Mouse (Mus musculus) G1E (cell line): ENCODE data around the gene Gm17571. TPM values are rescaled to one million over a fixed set of nuclear protein-coding genes. Genes with fewer than 3 reads are reported as not detected.

ENCODE experiments used
- ATAC-seq: 2 replicates; pipeline ENCODE4 v1.8.0; 2016; ENCODE audit warnings: mild to moderate bottlenecking; ENCODE audit not compliant: insufficient number of reproducible peaks, poor library complexity, low FRiP score, severe bottlenecking; ENCODE audit errors: extremely low read depth
- DNase-seq: peaks from one replicate; pipeline ENCODE4 v3.0.0; 2012; ENCODE audit warnings: low spot score
- H3K27me3 ChIP-seq: 2 replicates; pipeline ENCODE4 v1.6.1; 2012; ENCODE audit warnings: mild to moderate bottlenecking, low read length, inconsistent platforms; ENCODE audit not compliant: insufficient read depth
- H3K36me3 ChIP-seq: replicated peaks from 2 replicates; pipeline ENCODE3; 2012; ENCODE audit warnings: mild to moderate bottlenecking, inconsistent platforms
- H3K4me1 ChIP-seq: 2 replicates; pipeline ENCODE4 v1.6.1; 2012; ENCODE audit warnings: low read depth, low read length, inconsistent platforms, mixed read lengths; ENCODE audit not compliant: insufficient read depth
- H3K4me3 ChIP-seq: 2 replicates; pipeline ENCODE4 v1.5.1; 2012; ENCODE audit warnings: low read depth, mild to moderate bottlenecking, inconsistent platforms, low read length, moderate library complexity, mixed read lengths
- H3K9me3 ChIP-seq: replicated peaks from 2 replicates; pipeline ENCODE4 v1.6.1; 2012; ENCODE audit warnings: inconsistent platforms
- CTCF ChIP-seq: IDR thresholded peaks from 2 replicates; pipeline ENCODE4 v1.5.1; 2012; ENCODE audit warnings: low read depth, low read length, inconsistent platforms, mixed read lengths
- GATA1 ChIP-seq: IDR thresholded peaks from 2 replicates; pipeline ENCODE4 v1.6.1; 2012; ENCODE audit warnings: borderline replicate concordance, low read length, inconsistent platforms, mixed read lengths
- GATA2 ChIP-seq: IDR thresholded peaks from 2 replicates; pipeline ENCODE4 v1.6.1; 2012; ENCODE audit warnings: low read depth, low read length, inconsistent platforms, borderline replicate concordance
- POLR2AphosphoS5 ChIP-seq: IDR thresholded peaks from 2 replicates; pipeline ENCODE4 v1.6.1; 2012; ENCODE audit warnings: low read depth, low read length, inconsistent platforms; ENCODE audit not compliant: insufficient replicate concordance
- TAL1 ChIP-seq: conservative IDR thresholded peaks from 2 replicates; pipeline ENCODE4 v1.6.1; 2012; ENCODE audit warnings: low read depth, low read length, inconsistent platforms, mixed read lengths
- polyA plus RNA-seq: library from polyadenylated mRNA; stranded (reverse); fragments of >175 nt; gene quantifications from 2 replicates; pipeline ENCODE4 v1.2.3, GENCODE M21; 2012
- total RNA-seq, 2 experiments: library from RNA; stranded (forward) in 1 of 2; stranded (reverse) in 1 of 2; fragments of 200-1000 nt in 1 of 2; fragments of >200 nt in 1 of 2; fragmentation: Nextera tagmentation in 1 of 2; gene quantifications; 2 replicates each; pipeline ENCODE4 v1.2.3; 2014 to 2017

The Gm17571 gene
- total and polyA plus RNA-seq, 3 experiments: not detected

GRCm38 (mm10) chr9:13468778-13469177 is 22.2 kb upstream of the Gm17571 start:
- DNase-seq (no peak), ATAC-seq (no peak)
- TF ChIP-seq CTCF: no peak
- no peak for TF ChIP-seq GATA2
- no peak for TF ChIP-seq GATA1
- no peak for TF ChIP-seq TAL1
- TF ChIP-seq POLR2AphosphoS5: no peak

DNA sequence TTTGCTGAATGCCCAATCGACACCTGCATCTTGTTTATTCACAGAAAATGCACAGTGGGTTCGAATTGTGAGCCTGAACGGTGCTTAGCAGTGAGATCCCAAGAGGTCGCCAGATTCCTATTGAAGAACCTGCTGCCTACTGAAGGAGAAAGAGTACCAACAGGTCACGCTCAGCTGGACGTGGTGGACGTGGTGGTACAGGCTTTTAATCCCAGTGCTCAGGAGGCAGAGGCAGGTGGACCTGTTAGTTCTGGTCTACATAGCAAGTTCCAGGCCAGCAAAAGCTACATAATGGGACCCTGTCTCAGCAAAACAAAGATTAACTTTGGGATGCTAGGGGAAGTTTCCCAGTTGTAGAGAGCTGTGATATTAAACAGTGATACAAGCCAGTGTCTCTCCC is 21.2 kb upstream of the Gm17571 start:
- no peak for ATAC-seq

More at GRCm38 (mm10) chr9:13468778-13469177, 22.2 kb upstream of the Gm17571 start:
- no peak overlapping the region for H3K4me3 ChIP-seq
- no peaks in the 10 kb centered on the region for H3K9me3 ChIP-seq
- no peaks in the 10 kb centered on the region for H3K4me1 ChIP-seq
- no peaks in the 10 kb centered on the region for H3K36me3 ChIP-seq
- no peaks in the 10 kb centered on the region for H3K27me3 ChIP-seq

GRCm38 (mm10) chr9:13466816-13467215 is 20.3 kb upstream of the Gm17571 start:
- no peak for TF ChIP-seq TAL1
- TF ChIP-seq GATA2: no peak
- no peak for TF ChIP-seq POLR2AphosphoS5
- TF ChIP-seq GATA1: no peak
- TF ChIP-seq CTCF: no peak
- H3K4me1 ChIP-seq: no peaks in the 10 kb centered on the region

More for the DNA sequence above, 21.2 kb upstream of the Gm17571 start:
- no peak for DNase-seq
- Histone ChIP-seq H3K9me3 (no peaks in the 10 kb centered on the region), H3K36me3 (no peaks in the 10 kb centered on the region), H3K4me3 (no peak overlapping the region), H3K27me3 (no peaks in the 10 kb centered on the region), H3K4me1 (no peaks in the 10 kb centered on the region)
- TF ChIP-seq POLR2AphosphoS5: no peak
- no peak for TF ChIP-seq CTCF
- TF ChIP-seq GATA2: no peak
- TF ChIP-seq TAL1: no peak
- TF ChIP-seq GATA1: no peak

DNA sequence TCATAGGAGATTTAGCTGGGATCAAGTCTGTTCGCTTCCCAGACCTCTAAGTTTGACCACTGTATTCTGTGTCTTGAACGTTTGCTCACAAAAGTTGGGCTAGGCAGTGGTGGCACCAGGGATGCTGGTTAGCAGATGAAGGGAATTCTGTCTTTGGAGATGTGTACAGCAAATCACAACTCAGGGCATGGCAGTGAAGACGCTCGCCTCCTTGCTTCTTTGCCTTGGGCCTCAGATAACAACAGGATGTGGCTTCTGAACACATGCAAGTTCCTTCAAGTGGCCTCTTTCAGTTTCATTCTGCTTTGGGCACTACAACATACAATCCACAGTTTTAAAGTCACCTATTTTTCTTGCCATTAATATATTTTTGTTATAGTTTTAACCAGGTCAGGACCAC is 19.8 kb upstream of the Gm17571 start:
- no peaks in the 10 kb centered on the region for H3K9me3 ChIP-seq
- no peaks in the 10 kb centered on the region for H3K36me3 ChIP-seq
- no peaks in the 10 kb centered on the region for H3K4me1 ChIP-seq
- ATAC-seq (no peak), DNase-seq (no peak)
- H3K27me3 ChIP-seq: no peaks in the 10 kb centered on the region
- H3K4me3 ChIP-seq: no peak overlapping the region
- TF ChIP-seq TAL1: no peak
- no peak for TF ChIP-seq POLR2AphosphoS5
- TF ChIP-seq GATA1: no peak
- no peak for TF ChIP-seq CTCF
- no peak for TF ChIP-seq GATA2

More at GRCm38 (mm10) chr9:13466816-13467215, 20.3 kb upstream of the Gm17571 start:
- no peaks in the 10 kb centered on the region for H3K27me3 ChIP-seq
- no peaks in the 10 kb centered on the region for H3K9me3 ChIP-seq
- ATAC-seq: no peak
- no peak for DNase-seq
- no peaks in the 10 kb centered on the region for H3K36me3 ChIP-seq
- no peak overlapping the region for H3K4me3 ChIP-seq

DNA sequence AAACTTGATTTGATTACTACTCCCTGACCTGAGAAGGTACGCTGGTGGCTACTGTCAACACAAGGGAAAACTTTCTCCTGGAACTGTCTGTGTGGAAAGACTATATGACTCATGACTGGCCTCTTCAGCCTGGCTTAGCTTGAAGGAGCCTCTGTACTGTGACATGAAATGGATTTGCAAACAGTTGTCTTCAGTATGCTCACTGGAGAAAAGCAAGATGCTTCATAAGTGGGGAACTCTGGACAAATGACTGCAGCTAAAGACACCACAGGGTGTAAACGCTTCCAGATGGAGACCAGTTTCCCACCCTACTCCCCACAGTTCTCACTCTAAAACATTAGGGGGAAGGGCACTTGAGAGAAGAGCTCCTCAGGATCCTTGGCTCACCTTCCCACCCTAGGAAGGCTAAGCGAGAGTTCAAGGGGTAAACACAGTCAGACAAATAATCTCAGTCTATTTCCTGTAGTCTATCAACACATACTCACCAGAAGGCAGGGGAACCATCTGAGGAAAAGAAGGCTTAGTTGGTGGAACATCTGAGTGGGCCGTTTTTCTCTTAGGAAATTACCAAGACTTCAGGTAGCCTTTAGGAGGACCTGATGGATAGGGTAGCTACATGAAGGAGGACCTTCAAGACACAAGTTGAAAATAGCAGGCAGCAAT is 18.9 kb upstream of the Gm17571 start:
- Histone ChIP-seq H3K36me3 (no peaks in the 10 kb centered on the region), H3K27me3 (no peaks in the 10 kb centered on the region), H3K9me3 (no peaks in the 10 kb centered on the region), H3K4me1 (no peaks in the 10 kb centered on the region), H3K4me3 (no peak overlapping the region)
- ATAC-seq: no peak
- TF ChIP-seq GATA1 (no peak), POLR2AphosphoS5 (no peak), TAL1 (no peak), CTCF (no peak)
- DNase-seq: no peak

GRCm38 (mm10) chr9:13460926-13461325 is 14.4 kb upstream of the Gm17571 start:
- TF ChIP-seq POLR2AphosphoS5 (no peak), GATA2 (no peak)
- ATAC-seq (no peak), DNase-seq (no peak)
- Histone ChIP-seq H3K4me1 (no peaks in the 10 kb centered on the region), H3K27me3 (0 out of 2 replicates have a peak, but pooled peaks cover 3% of the 10 kb centered on the region), H3K4me3 (no peak overlapping the region), H3K9me3 (no peaks in the 10 kb centered on the region), H3K36me3 (no peaks in the 10 kb centered on the region)

DNA sequence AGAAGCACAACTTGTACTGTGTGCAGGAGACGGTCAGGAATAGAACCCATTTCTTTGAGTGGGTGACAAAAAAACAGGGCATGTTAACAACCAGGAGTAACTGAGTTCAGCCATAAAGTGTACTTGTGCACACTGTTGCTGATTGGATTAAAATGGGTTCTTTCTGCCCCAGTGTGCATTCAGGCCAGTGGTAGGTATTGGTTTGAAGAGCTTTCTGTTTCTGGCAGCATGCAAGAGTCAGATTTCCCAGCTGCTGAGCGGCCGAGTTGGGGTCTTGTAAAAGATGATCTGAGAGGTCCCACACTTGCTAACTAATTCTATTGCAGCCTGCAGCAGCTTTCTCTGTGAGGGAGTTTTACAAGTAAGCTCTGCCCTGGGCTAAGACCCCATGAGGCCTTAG is 13.5 kb upstream of the Gm17571 start:
- no peak for ATAC-seq

More for the DNA sequence above, 13.5 kb upstream of the Gm17571 start:
- Histone ChIP-seq H3K4me1 (no peaks in the 10 kb centered on the region), H3K4me3 (no peak overlapping the region), H3K36me3 (no peaks in the 10 kb centered on the region), H3K27me3 (0 out of 2 replicates have a peak, but pooled peaks cover 3% of the 10 kb centered on the region), H3K9me3 (no peaks in the 10 kb centered on the region)
- DNase-seq: no peak
- TF ChIP-seq POLR2AphosphoS5 (no peak), GATA2 (no peak), TAL1 (no peak), GATA1 (no peak), CTCF (no peak)
